Mouse (Mus musculus): ENCODE results near the gene Lama1. TPM values are rescaled to one million over a fixed set of nuclear protein-coding genes. Genes with fewer than 3 reads are reported as not detected.
A peak's percentile ranks its signal among the peaks of the same experiment; 100 is the strongest.
"Not testable (repeated sequence)": the region's sequence is repeated elsewhere in the genome, so short reads cannot be mapped to it uniquely, and the experiment has no call there.

Lama1 gene
- total and polyA plus RNA-seq, 2 experiments from 2014 or later: 2.9 to 21.2 TPM

GRCm38 (mm10) chr17:67731096-67731495 is 34.0 kb downstream of the Lama1 start:
- Histone ChIP-seq H3K4me3 (ENCODE audit: low read depth, low read length) (no peak overlapping the region), H3K36me3 (ENCODE audit: insufficient read depth) (no peaks in the 10 kb centered on the region), H3K9me3 (ENCODE audit: low read length) (no peaks in the 10 kb centered on the region), H3K4me2 (ENCODE audit: low read depth) (no peak overlapping the region), H3K9ac (no peak overlapping the region), H3K27ac (ENCODE audit: low read depth, low read length) (no peak overlapping the region), H3K27me3 (ENCODE audit: insufficient read depth, low read length) (no peaks in the 10 kb centered on the region), H3K4me1 (ENCODE audit: insufficient read depth) (no peaks in the 10 kb centered on the region)
- 81% methylated on average over 3 of the region's 3 CpGs for WGBS
- TF ChIP-seq CTCF (IDR thresholded peaks at IDR 0.05; ENCODE audit: low read depth): no peak
- ATAC-seq (no peak), DNase-seq (no peak)

DNA sequence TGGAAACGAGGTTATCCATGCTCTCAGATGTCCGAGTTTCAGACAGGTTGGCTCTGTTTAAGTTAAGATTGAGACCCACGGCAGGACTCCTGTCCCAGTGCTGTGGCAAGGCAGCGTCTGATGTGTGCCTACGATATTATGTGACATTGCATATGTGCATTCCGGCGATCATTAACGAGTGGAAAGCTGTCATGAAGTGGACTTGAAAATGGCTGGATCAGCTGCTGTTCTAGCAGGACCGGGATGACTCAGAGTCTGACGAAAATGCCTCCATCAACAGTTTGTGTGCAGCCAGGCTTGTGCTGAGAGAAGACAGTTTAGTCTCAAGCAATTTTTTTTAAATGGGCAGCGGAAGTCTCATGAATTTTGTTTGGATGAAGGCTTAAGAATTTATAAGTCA is 34.9 kb downstream of the Lama1 start:
- Histone ChIP-seq H3K4me3 (ENCODE audit: low read depth, low read length) (no peak overlapping the region), H3K9me3 (ENCODE audit: low read length) (no peaks in the 10 kb centered on the region), H3K36me3 (ENCODE audit: insufficient read depth) (no peaks in the 10 kb centered on the region), H3K27ac (ENCODE audit: low read depth, low read length) (no peak overlapping the region), H3K4me2 (ENCODE audit: low read depth) (no peak overlapping the region), H3K9ac (no peak overlapping the region), H3K4me1 (ENCODE audit: insufficient read depth) (no peaks in the 10 kb centered on the region), H3K27me3 (ENCODE audit: insufficient read depth, low read length) (no peaks in the 10 kb centered on the region)
- DNase-seq (no peak), ATAC-seq (no peak)
- no peak for TF ChIP-seq CTCF (IDR thresholded peaks at IDR 0.05; ENCODE audit: low read depth)
- 86% methylated on average over 11 of the region's 11 CpGs for WGBS

DNA sequence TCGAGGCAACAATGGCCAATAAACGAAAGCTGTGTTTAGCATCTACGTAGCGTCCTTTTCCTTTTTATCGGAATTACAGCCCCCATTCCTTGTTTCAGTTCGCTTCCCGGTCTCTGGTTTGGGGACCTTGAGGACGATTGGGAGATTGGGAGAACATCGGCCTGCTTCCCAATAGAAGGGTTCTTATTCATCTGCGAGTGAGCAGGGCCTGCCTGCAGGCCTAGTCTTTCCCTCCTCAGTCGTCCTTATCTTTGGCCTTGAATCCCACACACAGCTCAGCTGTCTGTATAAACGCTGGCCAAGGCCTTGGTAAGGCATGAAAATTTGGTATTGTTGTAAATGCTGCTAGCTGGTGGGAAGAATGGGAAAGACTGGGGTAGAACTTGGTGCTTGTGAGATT is 36.5 kb downstream of the Lama1 start:
- H3K27ac ChIP-seq (ENCODE audit: low read depth, low read length): no peak overlapping the region
- H3K36me3 ChIP-seq (ENCODE audit: insufficient read depth): no peaks in the 10 kb centered on the region
- H3K4me1 ChIP-seq (ENCODE audit: insufficient read depth): no peaks in the 10 kb centered on the region
- WGBS: 89% methylated on average over 12 of the region's 12 CpGs
- H3K4me3 ChIP-seq (ENCODE audit: low read depth, low read length): no peak overlapping the region
- DNase-seq (no peak), ATAC-seq (no peak)
- TF ChIP-seq CTCF (IDR thresholded peaks at IDR 0.05; ENCODE audit: low read depth): no peak
- no peaks in the 10 kb centered on the region for H3K27me3 ChIP-seq (ENCODE audit: insufficient read depth, low read length)
- no peak overlapping the region for H3K9ac ChIP-seq
- H3K4me2 ChIP-seq (ENCODE audit: low read depth): no peak overlapping the region
- H3K9me3 ChIP-seq (ENCODE audit: low read length): no peaks in the 10 kb centered on the region

DNA sequence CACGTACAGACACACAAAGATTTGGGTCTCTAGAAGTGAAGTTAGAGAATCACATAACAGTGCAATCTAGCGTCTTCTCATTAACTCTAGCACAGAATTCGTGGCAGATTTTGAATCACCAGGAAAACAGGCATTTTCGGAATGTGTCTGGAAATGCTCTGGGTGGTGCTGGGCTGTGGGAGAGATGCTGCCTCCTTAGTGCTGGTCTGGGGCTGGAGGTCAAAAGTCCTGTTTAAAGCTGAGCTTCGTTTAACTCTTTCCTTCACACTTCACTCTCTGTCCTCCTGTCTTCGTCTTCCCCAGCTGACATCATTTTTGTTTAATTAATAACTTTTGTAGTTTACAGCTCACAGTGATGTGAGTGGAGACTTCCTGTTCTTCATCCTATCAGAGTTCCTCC is 38.7 kb downstream of the Lama1 start:
- TF ChIP-seq CTCF (IDR thresholded peaks at IDR 0.05; ENCODE audit: low read depth): no peak
- Histone ChIP-seq H3K4me1 (ENCODE audit: insufficient read depth) (no peaks in the 10 kb centered on the region), H3K9ac (no peak overlapping the region), H3K36me3 (ENCODE audit: insufficient read depth) (no peaks in the 10 kb centered on the region), H3K27me3 (ENCODE audit: insufficient read depth, low read length) (no peaks in the 10 kb centered on the region), H3K9me3 (ENCODE audit: low read length) (no peaks in the 10 kb centered on the region), H3K4me3 (ENCODE audit: low read depth, low read length) (no peak overlapping the region), H3K4me2 (ENCODE audit: low read depth) (no peak overlapping the region), H3K27ac (ENCODE audit: low read depth, low read length) (no peak overlapping the region)
- no peak for DNase-seq
- 89% methylated on average over 6 of the region's 6 CpGs for WGBS
- ATAC-seq: no peak

DNA sequence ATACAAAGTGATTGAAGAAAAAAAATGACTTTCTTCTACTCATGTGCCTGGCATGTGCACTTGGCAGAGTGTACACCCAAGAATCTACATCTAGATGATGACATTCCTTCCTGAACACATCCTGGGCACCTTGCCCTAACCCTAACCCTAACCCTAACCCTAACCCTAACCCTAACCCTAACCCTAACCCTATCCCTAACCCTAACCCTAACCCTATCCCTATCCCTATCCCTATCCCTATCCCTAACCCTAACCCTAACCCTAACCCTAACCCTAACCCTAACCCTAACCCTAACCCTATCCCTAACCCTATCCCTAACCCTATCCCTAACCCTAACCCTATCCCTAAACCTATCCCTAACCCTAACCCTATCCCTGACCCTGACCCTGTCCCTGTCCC is 44.2 kb downstream of the Lama1 start:
- H3K4me1 ChIP-seq (ENCODE audit: insufficient read depth); H3K27ac ChIP-seq (ENCODE audit: low read depth, low read length); H3K4me3 ChIP-seq (ENCODE audit: low read depth, low read length); H3K9me3 ChIP-seq (ENCODE audit: low read length); ATAC-seq; H3K36me3 ChIP-seq (ENCODE audit: insufficient read depth); H3K9ac ChIP-seq; DNase-seq; H3K27me3 ChIP-seq (ENCODE audit: insufficient read depth, low read length); H3K4me2 ChIP-seq (ENCODE audit: low read depth): not testable (repeated sequence)

- Histone ChIP-seq H3K27me3 (ENCODE audit: insufficient read depth, low read length) (no peaks in the 10 kb centered on the region), H3K4me3 (ENCODE audit: low read depth, low read length) (no peak overlapping the region), H3K27ac (ENCODE audit: low read depth, low read length) (no peak overlapping the region), H3K4me2 (ENCODE audit: low read depth) (no peak overlapping the region), H3K9ac (no peak overlapping the region), H3K4me1 (ENCODE audit: insufficient read depth) (no peaks in the 10 kb centered on the region), H3K36me3 (ENCODE audit: insufficient read depth) (no peaks in the 10 kb centered on the region), H3K9me3 (ENCODE audit: low read length) (no peaks in the 10 kb centered on the region)
- WGBS: 76% methylated on average over 9 of the region's 9 CpGs
- ATAC-seq (0 out of 2 replicates have a peak, but pooled peaks have one; percentile 53), DNase-seq (no peak)
- TF ChIP-seq CTCF (IDR thresholded peaks at IDR 0.05; ENCODE audit: low read depth): no peak
These were observed 67.3 kb downstream of the Lama1 start for GRCm38 (mm10) chr17:67764167-67764871.

DNA sequence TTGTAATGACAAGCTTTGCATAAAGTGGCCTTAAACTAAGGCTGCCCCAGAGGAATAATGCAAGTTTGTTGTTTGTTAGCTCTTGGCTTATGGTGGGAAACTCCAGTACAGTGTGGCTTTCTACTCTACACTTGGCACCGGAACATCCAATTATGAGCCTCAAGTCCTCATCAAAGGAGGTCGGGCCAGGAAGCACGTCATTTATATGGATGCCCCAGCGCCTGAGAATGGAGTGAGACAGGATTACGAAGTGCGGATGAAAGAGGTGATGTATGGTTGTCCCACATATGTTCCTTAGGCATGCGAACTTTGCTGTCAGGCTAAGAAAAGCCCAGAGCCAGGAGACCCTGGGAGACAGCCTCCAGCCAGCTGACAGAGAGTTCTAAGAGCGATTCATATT is 76.5 kb downstream of the Lama1 start:
- H3K36me3 ChIP-seq (ENCODE audit: insufficient read depth): 0 out of 2 replicates have a peak, but pooled peaks cover 5% of the 10 kb centered on the region
- no peak for ATAC-seq
- 66% methylated on average over 8 of the region's 8 CpGs for WGBS
- no peaks in the 10 kb centered on the region for H3K9me3 ChIP-seq (ENCODE audit: low read length)
- no peak overlapping the region for H3K4me2 ChIP-seq (ENCODE audit: low read depth)
- H3K4me1 ChIP-seq (ENCODE audit: insufficient read depth): no peaks in the 10 kb centered on the region
- no peaks in the 10 kb centered on the region for H3K27me3 ChIP-seq (ENCODE audit: insufficient read depth, low read length)
- DNase-seq: no peak
- H3K27ac ChIP-seq (ENCODE audit: low read depth, low read length): no peak overlapping the region
- H3K4me3 ChIP-seq (ENCODE audit: low read depth, low read length): no peak overlapping the region
- no peak for TF ChIP-seq CTCF (IDR thresholded peaks at IDR 0.05; ENCODE audit: low read depth)
- H3K9ac ChIP-seq: no peak overlapping the region

Measured in forebrain, postnatal 0 days (tissue).